Mouse (Mus musculus) gastrocnemius, adult 8-10 months (tissue): Measurements from ENCODE around the gene Ncoa3. TPM values are rescaled to one million over a fixed set of nuclear protein-coding genes. Genes with fewer than 3 reads are reported as not detected.

ENCODE experiments used
- DNase-seq, 2 experiments: peaks; one replicate each; pipeline ENCODE4 v3.0.0; 2022; ENCODE audit warnings: low spot score in 2 of 2
- total RNA-seq, 4 experiments: library from RNA; stranded (reverse); gene quantifications; 2 replicates each; pipeline ENCODE4 v1.2.4; 2022

The Ncoa3 gene
- total RNA-seq, 4 experiments from 2014 or later = 12.1 to 18.8 (median 16.0) TPM

GRCm38 (mm10) chr2:166074322-166074721 lies 81.9 kb downstream of the Ncoa3 start:
- no peak for DNase-seq

DNA sequence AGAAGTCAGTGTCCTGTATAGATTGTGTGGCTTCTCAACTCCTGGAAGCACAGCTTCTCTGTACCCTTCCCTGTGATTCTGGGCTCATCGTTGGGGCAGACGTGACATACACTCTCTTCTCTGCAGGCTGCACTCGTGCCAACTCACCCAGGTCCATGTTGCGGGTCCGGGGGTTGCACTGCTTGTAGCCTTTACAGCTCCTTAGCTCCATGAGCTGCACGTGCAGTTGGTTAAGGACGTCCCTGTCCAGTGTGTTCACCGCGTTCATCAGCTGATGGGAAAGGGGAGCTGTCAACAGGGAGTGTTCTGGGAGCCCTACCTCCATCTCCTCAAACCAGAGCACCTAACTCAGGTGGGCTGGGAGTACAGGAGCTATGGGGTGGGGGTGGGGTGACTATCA lies 84.9 kb downstream of the Ncoa3 start:
- no peak for DNase-seq

DNA sequence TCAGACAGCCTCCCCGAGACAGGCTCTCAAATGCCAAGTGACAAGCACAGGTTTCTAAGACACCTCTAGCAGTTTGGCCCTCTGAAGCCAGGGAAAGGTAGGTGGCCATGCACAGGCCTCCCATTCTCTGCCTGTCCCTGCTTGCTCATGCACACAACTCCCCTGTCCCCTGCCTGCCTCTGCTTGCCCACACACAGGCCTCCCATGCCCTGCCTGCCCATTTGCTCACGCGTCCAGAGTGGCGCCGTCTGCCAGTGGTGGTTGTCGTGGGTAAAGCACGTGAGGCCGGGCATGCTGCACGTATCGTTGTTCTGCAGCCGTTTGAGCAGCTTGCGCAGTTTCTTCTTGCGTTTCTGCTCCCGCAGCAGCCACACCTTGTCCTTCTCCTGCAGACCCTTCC lies 86.8 kb downstream of the Ncoa3 start:
- DNase-seq = no peak

DNA sequence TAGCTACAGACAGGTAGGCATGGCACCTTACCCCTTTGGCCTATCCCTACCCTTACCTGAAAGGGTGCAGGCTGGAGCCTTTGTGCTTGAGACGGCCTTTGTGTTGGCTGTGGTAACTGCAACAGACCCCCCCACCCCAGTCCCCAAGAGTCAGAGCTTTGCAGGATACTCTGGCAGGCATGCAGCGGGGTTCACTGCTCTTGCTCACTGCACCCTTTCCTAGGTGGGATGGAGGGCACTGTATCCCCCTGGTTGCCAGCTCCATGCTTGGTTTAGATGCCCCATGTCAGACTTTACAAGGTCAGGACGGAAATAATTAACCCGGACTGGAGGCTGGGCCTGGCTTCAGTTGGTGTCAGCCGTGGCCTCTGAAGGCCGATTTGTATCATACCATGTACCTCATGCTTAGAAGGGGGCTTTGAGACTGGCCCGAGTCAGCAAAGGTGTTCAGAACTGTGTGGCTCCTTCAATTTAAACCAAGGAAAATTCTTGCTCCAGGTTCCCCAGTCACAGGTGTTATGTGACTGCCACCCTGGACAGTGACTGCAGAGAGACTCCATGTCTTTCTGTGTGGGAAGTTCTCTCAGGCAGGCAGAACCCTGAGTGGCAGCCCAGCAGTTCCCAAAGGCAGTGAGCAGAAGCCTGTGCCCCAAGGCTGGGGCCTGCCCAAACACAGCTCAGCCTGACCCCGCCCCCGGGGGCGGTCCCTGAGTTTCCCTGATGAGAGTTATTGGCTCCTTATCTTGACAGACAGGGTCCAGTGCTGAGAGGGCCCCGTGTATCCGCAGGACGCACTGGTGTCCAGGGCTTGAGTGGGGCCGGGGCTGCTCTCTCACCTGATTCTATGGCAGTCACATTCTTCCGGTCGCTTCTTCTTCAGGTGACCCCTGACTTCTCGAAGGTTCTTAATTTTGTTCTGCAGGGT lies 87.8 kb downstream of the Ncoa3 start:
- no peak for DNase-seq

DNA sequence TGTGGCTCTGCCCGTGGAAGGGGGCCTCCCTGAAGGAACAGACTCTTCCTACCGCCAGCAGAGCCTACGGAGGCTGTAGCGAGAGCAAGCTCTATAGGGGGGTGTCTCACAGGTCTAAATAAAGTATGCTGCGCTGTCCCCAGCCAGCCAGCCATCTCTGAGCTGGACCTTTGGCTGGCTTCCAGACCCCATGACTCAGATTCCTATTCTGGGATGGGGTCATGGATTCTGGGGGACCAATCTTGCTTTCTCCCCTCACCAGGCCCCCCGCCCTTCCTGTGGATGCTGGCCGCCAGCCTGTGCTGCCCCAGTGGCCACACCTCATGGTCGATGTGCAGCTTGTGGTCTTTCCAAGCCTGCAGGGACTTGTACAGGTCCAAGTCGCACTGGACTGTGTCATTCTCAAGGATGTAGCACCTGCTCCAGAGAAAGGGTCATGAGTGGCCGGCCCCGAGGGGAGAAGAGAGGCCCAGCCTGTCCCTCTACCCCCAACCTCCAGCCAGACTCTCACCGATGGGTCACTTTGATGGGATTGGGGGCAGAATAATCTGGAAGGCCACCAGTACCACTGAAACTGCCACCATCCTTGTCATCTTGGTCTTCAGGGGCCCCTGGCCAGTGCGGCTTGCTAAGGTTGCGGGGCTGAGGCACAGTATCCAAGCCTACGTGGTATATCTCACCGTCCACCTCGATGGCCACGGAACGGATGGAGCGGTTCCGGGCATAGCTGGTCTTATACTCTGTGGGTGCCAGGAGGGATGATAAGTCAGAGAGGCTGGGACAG lies 88.7 kb downstream of the Ncoa3 start:
- peak in 1 of 2 experiments; percentile 46 for DNase-seq

- peak; percentile 67 to 68 for DNase-seq
Measured at GRCm38 (mm10) chr2:166082193-166082592, 89.8 kb downstream of the Ncoa3 start.

GRCm38 (mm10) chr2:166082661-166083060 lies 90.2 kb downstream of the Ncoa3 start:
- no peak for DNase-seq

- DNase-seq = no peak
Measured at GRCm38 (mm10) chr2:166083542-166084031, 91.2 kb downstream of the Ncoa3 start.

GRCm38 (mm10) chr2:166084111-166084510 lies 91.7 kb downstream of the Ncoa3 start:
- no peak for DNase-seq

DNA sequence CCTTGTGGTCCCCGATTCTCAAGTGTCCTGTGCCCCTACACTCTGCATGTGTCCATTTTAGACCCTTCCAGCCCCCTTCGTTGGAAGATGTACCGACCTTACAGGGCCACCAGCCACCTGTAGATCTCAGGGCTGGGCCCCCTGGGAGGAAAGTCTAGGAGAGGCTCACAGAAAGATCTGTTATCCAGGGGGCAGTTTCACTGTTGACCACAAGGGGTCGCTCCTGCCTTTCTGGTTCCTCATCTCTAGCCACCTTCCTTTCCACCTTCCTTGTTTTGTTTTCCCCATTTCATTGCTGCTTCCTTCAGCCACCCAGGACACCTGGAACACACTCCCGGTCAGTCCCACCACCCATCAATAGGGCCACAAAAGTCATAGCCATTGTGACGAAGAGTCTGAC lies 92.5 kb downstream of the Ncoa3 start:
- peak; percentile 40 to 42 for DNase-seq

GRCm38 (mm10) chr2:166085780-166086179 lies 93.3 kb downstream of the Ncoa3 start:
- no peak for DNase-seq

GRCm38 (mm10) chr2:166086457-166087233 lies 94.2 kb downstream of the Ncoa3 start:
- DNase-seq = no peak

GRCm38 (mm10) chr2:166088991-166089390 lies 96.6 kb downstream of the Ncoa3 start:
- DNase-seq = no peak

DNA sequence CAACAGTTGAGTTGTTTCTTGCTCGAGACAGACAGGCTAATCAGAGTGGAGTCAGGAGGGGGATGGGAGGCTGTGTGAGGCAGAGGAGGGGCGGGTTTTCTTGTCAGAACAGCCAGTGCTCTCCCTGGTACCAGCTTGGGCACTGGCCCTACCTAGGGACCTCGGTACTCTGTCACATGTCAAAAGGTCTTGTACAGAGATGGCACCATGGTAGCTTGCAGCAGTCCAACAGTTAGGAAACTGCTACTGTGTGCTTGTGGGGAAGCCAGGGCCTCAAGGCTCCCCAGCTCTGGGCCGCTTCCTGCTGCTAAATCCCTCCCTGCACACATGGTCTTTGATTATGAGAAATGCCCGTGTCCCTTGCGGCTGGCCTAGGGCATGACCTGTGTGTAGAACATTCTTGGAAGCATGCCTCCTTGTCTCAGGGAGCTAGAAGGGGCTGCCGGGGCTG lies 97.7 kb downstream of the Ncoa3 start:
- no peak for DNase-seq

DNA sequence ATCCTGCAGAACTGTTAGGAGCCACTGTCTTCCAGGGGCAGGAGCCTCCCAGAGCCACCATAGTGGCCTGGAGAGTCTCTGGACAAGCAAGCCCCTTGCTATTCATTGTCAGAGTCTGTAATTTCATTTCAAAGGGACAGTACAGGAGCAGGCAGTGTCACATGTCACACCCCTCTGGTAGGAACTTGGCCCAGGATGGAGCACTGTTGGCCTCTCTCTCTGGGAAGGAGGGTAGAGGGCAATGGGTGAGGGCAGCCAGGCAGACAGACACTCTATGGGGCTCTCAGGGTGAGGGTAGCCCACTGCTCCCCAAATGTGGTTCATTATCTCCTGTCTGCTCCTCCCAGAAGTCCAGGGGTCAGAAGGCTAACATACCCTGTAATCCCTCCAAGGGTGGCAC lies 99.2 kb downstream of the Ncoa3 start:
- DNase-seq = no peak

- no peak for DNase-seq
Measured at GRCm38 (mm10) chr2:166092412-166092811, 100.0 kb downstream of the Ncoa3 start.

DNA sequence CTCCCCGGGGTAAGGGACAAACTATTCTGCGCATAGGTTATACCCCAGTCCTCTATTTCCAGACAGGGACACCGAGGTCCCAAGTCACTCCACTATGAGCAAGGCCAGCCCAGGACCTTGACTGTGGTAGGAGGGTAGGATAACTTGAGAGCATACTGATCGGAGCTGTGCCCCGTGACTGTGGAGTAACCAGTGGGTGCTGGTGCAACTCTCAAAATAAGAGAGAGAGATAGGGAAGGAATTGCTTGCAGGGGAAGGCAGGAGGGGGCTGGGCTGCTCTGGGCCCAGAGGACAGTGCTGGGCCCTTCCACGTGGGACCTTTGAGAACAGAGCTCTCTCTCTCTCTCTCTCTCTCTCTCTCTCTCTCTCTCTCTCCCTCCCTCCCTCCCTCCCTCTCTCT lies 103.9 kb downstream of the Ncoa3 start:
- DNase-seq = no peak

DNA sequence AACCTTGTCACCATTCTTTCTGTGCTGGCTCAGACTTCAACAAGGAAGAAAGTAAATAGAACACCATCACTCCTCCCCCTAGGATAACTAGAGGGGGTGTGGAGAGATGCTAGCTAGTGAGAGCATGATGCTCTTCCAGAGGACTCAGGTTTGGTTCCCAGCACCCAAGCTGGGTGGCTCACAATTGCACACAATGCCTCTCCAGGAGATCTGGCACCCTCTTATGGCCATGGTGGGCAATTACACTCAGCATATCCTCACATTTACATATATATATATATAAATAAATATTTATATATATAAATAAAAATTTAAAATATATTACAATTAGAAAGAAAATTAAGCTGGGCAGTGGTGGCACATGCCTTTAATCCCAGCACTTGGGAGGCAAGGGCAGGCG lies 104.4 kb downstream of the Ncoa3 start:
- DNase-seq = no peak

DNA sequence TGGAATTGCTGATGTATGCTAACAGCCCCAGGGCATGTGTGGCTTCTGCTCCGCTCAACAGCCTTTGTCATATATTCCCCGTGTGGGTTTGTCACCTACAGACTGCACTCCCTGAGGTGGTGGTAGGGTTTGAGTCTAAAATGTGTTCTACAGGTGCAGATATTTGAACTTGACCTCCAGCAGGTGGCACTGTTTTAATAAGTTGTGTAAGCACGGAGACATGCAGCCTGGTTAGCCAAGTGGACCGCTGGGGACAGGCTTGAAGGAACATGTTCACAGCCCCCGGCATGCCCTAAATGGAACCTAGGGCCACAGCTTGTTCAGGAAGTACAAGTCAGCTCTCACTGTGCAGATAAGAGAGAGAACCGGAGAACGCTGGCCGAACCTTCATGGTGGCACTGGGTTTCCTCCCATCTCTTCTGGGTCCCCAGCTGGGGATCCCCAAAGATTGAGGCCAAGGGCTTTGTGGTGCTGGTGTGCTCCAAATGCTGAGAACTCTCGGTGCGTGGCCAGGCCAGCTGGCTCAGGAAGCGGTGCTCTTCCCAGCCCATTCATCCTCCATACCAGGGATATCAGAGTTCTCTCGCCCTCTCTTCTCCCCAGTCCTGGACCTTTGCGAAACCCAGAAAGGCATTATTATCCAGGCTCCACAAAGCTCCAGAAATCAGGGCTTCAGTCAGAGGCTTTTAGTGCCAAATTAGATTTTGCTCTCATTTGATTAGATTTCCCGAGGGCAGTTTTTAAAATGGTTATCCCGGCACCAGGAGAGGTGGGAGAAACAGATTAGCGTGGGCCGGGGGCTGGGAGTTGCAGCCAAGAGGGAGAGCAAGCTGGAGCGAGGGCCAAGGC lies 105.2 kb downstream of the Ncoa3 start:
- DNase-seq = no peak

GRCm38 (mm10) chr2:166098292-166098933 lies 106.0 kb downstream of the Ncoa3 start:
- no peak for DNase-seq
